Mouse (Mus musculus) G1E (cell line): ENCODE results near the gene Hhipl1.

ENCODE experiments used
- CTCF ChIP-seq: IDR thresholded peaks from 2 replicates; pipeline ENCODE4 v1.5.1; 2012; ENCODE audit warnings: low read depth, low read length, inconsistent platforms, mixed read lengths
- POLR2AphosphoS5 ChIP-seq: IDR thresholded peaks from 2 replicates; pipeline ENCODE4 v1.6.1; 2012; ENCODE audit warnings: low read depth, low read length, inconsistent platforms; ENCODE audit not compliant: insufficient replicate concordance
- TAL1 ChIP-seq: conservative IDR thresholded peaks from 2 replicates; pipeline ENCODE4 v1.6.1; 2012; ENCODE audit warnings: low read depth, low read length, inconsistent platforms, mixed read lengths

GRCm38 (mm10) chr12:108274661-108275507 is 31.2 kb upstream of the Hhipl1 start, which contains the start of gene Ccdc85c:
- no peak for TF ChIP-seq TAL1
- no peak for TF ChIP-seq CTCF
- TF ChIP-seq POLR2AphosphoS5: no peak
